Mouse (Mus musculus): ENCODE data around the gene Gpr155.

Gene Gpr155

DNA sequence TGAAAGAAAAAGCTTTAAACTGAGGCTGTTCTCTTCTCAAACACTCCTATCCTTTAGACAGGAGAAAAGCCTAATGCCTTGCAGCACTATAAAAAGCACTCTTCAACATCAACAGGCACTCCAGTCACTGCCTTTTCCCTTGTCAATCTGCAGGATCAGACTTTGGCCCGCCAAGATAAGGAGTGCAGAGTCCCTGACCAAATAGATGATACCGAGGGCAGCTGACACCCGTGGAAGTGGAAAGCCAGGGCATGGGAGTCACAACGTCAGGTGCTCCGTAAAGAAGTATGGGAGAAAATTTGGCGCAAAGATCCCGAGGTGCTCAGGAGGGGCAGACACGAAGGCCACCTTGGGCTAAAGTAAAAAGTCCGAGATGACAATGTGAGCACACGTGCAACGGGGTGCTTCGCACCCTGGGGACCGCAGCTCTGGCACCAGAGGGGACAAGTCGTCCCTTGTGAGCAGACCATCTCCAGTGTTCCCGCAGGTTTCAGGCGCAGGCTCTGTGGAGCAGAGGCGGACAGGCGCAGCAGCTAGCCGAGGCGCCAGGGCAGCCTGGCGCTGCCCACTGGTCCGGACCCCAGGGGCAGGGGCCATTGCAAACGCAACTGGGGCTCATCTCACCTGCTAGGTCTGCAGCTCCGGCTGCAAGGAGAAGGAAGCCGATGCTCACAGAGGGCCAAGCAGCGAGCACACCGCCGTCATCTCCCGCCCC is 574 bp downstream of the Gpr155 start:
- DNase-seq, result no peak

- no peak for DNase-seq
Observed at GRCm38 (mm10) chr2:73385172-73385571, 1.2 kb downstream of the Gpr155 start.

GRCm38 (mm10) chr2:73380298-73380975 is 5.9 kb downstream of the Gpr155 start:
- DNase-seq, result no peak

GRCm38 (mm10) chr2:73379656-73380055 is 6.7 kb downstream of the Gpr155 start:
- DNase-seq, result no peak

GRCm38 (mm10) chr2:73378326-73378725 is 8.0 kb downstream of the Gpr155 start:
- no peak for DNase-seq

DNA sequence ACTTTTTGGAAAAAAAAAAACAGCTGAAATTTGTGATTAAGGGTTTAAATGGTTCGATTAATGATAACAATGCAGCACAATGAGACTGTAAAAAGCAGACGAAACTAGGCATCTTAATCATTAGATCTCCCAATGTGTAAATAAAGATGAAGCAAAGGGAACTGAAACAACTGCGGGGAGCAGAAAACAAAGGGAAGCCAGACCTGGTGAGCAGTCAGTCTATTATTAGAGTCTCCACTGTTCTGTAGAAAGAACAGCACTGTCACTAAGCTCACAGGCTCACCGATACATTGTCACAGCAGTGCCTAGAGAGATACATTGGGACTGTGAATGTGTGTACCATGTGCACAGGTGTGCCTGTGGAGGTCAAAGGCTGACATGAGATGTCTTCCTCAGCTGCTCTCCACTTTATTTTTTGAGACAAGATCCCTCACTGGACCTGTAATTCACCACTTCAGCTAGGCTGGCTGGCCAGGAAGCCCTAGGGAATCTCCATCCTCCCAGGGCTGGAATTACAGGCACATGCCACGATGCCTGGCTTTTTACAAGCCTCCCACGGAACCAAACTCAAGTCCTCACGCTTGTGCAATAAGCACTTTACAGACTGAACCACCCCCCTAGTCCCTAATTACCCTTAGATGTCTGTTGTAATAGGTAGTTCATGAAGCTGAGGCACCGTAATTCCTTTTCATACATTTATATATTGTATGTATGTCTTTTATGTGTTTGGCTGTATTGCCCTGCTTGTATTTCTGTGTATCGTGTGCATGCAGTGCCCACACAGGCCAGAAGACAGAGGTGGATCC is 14.6 kb downstream of the Gpr155 start:
- no peak for DNase-seq

- DNase-seq, result no peak
Observed at GRCm38 (mm10) chr2:73363448-73363847, 22.9 kb downstream of the Gpr155 start.

- DNase-seq, result no peak
Observed at GRCm38 (mm10) chr2:73360536-73360935, 25.8 kb downstream of the Gpr155 start.

- no peak for DNase-seq
Observed at GRCm38 (mm10) chr2:73359941-73360340, 26.4 kb downstream of the Gpr155 start.

DNA sequence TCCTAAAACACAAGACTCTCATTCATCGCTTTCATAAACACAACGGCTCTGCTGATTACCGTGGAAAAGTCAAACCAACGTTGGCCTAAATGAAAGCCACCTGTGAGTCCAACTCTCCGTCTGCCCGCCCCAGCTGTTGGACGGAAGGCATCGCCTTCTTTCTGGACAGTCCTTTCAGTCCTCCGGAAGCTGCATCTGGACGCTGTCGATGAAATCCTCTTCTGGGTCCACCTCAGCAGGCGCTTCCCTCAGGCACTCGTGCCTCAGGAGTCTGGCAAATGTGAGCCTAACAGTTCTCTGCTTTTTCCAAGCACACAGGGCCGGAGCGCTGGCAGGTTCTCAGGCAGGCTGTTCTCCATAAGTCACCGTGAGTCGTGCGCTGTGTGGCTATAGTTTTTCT is 29.4 kb downstream of the Gpr155 start:
- no peak for DNase-seq

DNA sequence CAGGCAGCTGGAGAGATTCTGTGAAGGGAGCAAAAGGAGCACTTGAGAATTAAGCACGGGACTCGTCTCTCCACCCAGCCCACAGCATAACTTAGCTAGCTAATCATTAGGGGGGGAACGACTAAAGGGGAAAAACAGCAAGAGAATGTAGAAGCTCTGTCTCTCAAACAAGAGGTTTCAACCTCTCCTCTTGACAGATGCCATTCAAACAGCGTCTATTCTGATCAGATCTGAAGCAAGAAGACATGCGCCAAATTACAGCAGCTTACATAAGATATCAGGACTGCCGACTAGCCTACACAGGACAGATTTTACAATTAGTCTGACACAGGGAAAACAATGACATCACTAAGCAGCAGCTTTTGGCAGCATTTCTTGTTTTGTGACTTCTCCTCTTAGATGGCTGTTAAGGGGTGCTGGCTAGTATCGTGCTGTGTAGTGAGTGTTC is 34.4 kb downstream of the Gpr155 start:
- peak; percentile 16 for DNase-seq

DNA sequence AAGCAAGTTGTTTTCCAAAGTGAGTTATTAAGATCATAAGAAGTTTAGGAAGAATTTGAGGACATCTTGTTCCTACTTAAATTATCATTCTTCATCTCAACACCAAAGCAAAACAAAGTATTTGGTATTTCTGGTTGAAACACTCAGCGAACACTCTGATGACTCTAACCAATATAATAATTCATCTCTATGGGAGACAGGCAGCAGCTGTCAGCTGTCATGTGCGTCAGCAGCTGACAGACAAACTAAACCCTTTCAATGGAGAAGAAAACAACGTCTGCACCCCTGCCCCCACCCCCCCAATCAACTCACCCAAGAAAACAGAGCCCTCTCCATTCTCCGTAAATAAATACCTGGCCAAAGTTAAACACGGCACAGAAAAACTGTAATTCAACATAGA is 34.9 kb downstream of the Gpr155 start:
- no peak for DNase-seq

- DNase-seq, result no peak
Observed at GRCm38 (mm10) chr2:73348221-73348620, 38.2 kb downstream of the Gpr155 start.

DNA sequence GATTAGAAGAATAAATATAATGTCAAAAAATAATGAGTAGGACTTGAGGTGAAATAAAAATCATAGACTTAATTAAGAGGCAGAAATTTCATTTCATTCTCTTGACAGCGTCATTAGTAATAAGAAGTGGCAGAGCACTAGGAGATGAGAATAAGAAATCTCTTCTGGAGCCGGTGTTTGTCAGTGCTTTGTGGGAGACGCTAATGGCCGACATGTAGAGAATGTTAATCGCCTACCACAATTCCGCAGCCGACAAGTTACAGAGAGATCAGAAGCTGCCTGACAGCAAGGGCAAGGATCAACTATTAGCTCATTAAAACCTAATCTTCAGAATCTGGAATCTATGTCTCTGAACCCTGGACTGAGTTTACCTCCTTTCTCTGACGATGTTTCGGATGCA is 38.6 kb downstream of the Gpr155 start:
- DNase-seq, result no peak

DNA sequence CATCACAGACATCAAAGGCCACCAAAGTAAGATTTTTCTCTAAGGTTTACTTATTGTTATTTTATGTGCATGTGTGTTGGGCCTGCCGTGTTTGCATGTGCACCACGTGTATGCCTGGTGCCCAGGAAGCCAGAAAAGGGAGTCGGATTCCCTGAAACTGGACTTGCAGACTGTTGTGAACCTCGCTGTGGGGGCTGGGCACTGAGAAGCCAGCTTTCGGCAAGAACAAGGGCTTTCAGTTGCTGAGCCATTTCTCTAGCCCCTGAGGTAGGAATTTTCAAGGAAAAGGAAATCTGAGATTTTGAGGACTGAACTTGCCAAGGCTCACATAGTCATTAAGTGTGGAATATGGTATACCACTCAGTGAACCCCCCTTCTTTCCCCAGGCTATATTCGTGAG is 39.2 kb downstream of the Gpr155 start:
- DNase-seq, result no peak

GRCm38 (mm10) chr2:73346345-73347086 is 39.9 kb downstream of the Gpr155 start:
- DNase-seq, result peak; percentile 69

- DNase-seq, result peak; percentile 41
Observed at GRCm38 (mm10) chr2:73345204-73345603, 41.2 kb downstream of the Gpr155 start.

DNA sequence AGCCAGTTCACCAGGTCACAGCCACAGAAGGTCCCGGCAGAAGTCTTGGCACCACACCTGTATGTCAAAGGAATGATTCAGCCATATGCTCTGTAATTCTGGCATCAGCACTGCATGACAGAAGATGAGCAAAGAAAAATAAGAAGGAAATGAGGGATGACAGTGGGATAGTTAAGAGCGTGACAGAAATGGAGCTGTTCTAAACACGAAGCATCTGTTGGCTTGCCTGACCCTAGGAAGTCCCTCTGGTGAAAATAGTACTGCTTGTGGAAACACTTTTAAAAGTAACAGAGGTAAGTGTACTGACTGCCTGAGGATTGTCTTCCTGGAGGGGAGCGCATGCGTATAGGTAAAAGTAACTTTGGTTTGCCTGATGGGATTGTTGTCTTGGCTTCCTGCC is 42.7 kb downstream of the Gpr155 start:
- DNase-seq, result no peak

GRCm38 (mm10) chr2:73338415-73338814 is 48.0 kb downstream of the Gpr155 start:
- no peak for DNase-seq

DNA sequence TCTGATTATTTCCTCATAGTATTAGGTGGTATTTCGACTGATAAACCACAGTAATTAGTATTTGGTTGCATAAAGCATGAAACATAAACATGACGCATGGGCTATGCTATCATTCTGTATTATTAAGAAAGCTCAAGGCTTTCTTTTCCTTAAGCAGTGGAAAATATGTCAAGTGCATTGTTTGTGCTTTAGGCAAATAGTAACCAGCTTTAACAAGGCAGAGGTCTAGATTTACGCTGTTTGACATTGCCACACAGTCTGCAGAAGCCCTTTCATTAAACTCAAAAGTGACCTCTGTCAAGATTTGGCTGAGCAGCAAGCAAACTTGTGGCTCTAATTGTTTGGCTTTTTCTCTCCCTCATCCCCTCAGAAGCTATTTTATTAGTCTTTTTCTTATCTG is 50.4 kb downstream of the Gpr155 start:
- DNase-seq, result no peak

DNA sequence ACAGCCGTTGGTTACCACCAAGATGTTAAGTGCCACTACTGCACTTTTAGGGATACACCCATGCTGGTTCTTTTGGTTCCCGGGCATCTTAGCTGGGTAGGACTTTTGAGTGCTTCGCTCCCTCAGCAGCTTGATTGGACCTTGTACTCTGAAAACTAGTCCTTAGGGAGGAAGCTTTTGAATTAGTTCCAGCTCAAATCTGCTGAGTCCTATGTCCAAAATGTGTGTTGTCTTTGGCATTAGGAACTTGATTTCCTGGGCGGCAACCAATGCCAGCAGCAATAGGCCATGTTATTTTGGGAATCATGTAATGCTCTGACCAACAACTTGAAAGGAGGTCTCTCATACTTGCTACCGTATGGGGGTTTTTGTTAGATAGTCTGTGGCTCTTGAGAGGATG is 60.5 kb downstream of the Gpr155 start:
- DNase-seq, result no peak

DNA sequence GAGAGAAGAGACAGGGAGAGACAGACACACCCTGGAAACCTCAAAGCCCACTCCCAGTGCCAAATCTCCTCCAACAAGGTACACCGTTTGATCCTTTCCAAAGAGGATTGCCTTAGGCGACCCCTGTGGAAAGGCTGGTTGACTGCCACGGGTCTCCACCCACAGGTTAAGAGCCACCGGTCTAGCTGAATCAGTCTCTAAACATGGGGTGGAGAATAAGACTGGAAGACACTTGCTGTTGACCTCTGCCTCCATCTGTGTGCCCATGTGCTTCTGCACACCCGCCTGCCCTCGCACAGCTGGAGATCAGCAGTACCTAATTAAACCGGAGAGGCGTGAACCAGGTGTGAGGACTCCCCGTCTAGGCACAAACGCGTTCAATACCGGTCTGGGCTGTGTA is 63.4 kb downstream of the Gpr155 start:
- DNase-seq, result no peak

- DNase-seq, result no peak
Observed at GRCm38 (mm10) chr2:73319218-73319617, 67.2 kb downstream of the Gpr155 start.

Measured in right cerebral cortex, adult 18-20 months (tissue).